Mouse (Mus musculus): ENCODE results near the gene Arhgap15. TPM values are rescaled to one million over a fixed set of nuclear protein-coding genes. Genes with fewer than 3 reads are reported as not detected.

Arhgap15 gene
- polyA plus RNA-seq, 1 experiment from 2014 or later = 0.86 TPM

- WGBS = 43% methylated on average over 2 of the region's 2 CpGs
These were observed 696.3 kb downstream of the Arhgap15 start for GRCm38 (mm10) chr2:44444938-44445337.

More at GRCm38 (mm10) chr2:44444938-44445337, 696.3 kb downstream of the Arhgap15 start:
- Histone ChIP-seq H3K27ac (ENCODE audit: low read depth) (no peak overlapping the region), H3K4me2 (no peak overlapping the region), H3K9ac (no peak overlapping the region), H3K4me3 (ENCODE audit: low read depth, low read length) (no peak overlapping the region), H3K9me3 (ENCODE audit: low read depth, low read length) (peaks cover 7% of the 10 kb centered on the region; the same call in 1 of the 2 replicates), H3K4me1 (ENCODE audit: insufficient read depth) (no peaks in the 10 kb centered on the region), H3K36me3 (ENCODE audit: insufficient read depth) (no peaks in the 10 kb centered on the region), H3K27me3 (ENCODE audit: insufficient read depth, low read length) (no peaks in the 10 kb centered on the region)
- ATAC-seq (ENCODE audit: insufficient read depth) (no peak), DNase-seq (no peak)
- TF ChIP-seq CTCF (IDR thresholded peaks at IDR 0.05; ENCODE audit: low read depth) = no peak

Other genes starting within 250 kb of the Arhgap15 start
- gene Kynu, start 193.5 kb upstream of the Arhgap15 start, polyA plus RNA-seq (2014; fragmentation: Nextera tagmentation; extraction: Ambion mirVana) = 0.08 and 0.14 TPM in 2 replicates